Mouse (Mus musculus) stomach, embryonic 15.5 days (tissue): ENCODE results near the gene Dock2. TPM values are rescaled to one million over a fixed set of nuclear protein-coding genes. Genes with fewer than 3 reads are reported as not detected.
"Not testable (repeated sequence)": the region's sequence is repeated elsewhere in the genome, so short reads cannot be mapped to it uniquely, and the experiment has no call there.

Experiments used
- ATAC-seq: fragments of 200-750 bp; cut with Nextera tagmentation; 2 replicates; pipeline ENCODE4 v1.8.0; 2017; ENCODE audit warnings: low read depth, moderate number of reproducible peaks, moderate TSS enrichment; ENCODE audit not compliant: insufficient read depth, low FRiP score
- H3K27ac ChIP-seq: fragments of 300-500 bp; sonication (generic); 2 replicates; pipeline ENCODE4 v1.5.1; 2015; ENCODE audit warnings: mild to moderate bottlenecking, inconsistent platforms
- H3K27me3 ChIP-seq: fragments of 300-500 bp; sonication (generic); replicated peaks from 2 replicates; pipeline ENCODE4 v1.6.1; 2015; ENCODE audit warnings: inconsistent platforms
- H3K36me3 ChIP-seq: fragments of 300-500 bp; sonication (generic); 2 replicates; pipeline ENCODE4 v1.6.1; 2015; ENCODE audit warnings: inconsistent platforms
- H3K4me1 ChIP-seq: fragments of 300-500 bp; sonication (generic); 2 replicates; pipeline ENCODE4 v1.6.1; 2015; ENCODE audit warnings: inconsistent platforms
- H3K4me2 ChIP-seq: fragments of 300-500 bp; sonication (generic); 2 replicates; pipeline ENCODE4 v1.6.1; 2015; ENCODE audit warnings: mild to moderate bottlenecking, inconsistent platforms
- H3K4me3 ChIP-seq: fragments of 300-500 bp; sonication (generic); replicated peaks from 2 replicates; pipeline ENCODE4 v1.5.1; 2015; ENCODE audit warnings: inconsistent platforms
- H3K9ac ChIP-seq: fragments of 300-500 bp; sonication (generic); 2 replicates; pipeline ENCODE4 v1.6.1; 2015; ENCODE audit warnings: inconsistent platforms
- H3K9me3 ChIP-seq: fragments of 300-500 bp; sonication (generic); 2 replicates; pipeline ENCODE4 v1.6.1; 2016; ENCODE audit warnings: inconsistent platforms
- WGBS: fragments of 180-500 bp; shearing (Covaris S2); methylation state at CpG from one replicate; pipeline ENCODE4 v1.1.7; 2015; 5-methylcytosine and 5-hydroxymethylcytosine counted together
- polyA plus RNA-seq: library from polyadenylated mRNA; unstranded; fragments of >200 nt; fragmentation: Nextera tagmentation; extraction: Ambion mirVana; gene quantifications from 2 replicates; pipeline ENCODE4 v1.2.1, GENCODE M21; 2015

Gene Dock2
- polyA plus RNA-seq, 1 experiment from 2014 or later, result 2.4 TPM

DNA sequence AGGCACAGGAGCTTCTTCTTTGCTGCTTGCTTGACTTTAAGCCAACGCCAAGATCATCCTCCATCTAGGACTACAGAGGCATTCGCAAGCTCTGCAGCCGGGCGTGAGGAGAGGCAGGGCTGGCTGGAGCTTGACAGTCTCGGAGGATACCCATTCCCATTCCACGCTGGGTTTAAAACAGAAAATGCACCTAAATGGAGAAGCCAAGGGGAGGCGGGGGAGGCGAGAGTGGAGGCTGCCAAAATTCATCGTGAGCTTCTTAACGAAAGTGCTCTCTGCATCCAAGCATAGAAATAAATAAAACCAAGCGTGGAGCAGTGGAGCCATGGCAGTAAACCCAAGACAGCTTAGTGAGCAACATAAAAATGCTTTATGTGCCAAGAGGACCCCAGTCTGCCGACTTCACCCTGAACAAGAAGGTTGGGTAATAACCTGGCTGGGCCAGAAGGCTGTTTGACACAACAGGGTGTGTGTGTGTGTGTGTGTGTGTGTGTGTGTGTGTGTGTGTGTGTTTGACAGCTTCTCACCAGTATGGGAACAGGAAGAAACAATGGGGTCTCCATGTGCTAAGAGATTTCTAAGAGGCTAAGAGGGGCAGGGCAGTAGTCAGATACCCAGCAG lies 524.7 kb downstream of the Dock2 start:
- Histone ChIP-seq H3K27ac (no peak overlapping the region), H3K9me3 (no peaks in the 10 kb centered on the region), H3K9ac (no peak overlapping the region), H3K4me3 (no peak overlapping the region), H3K4me1 (no peaks in the 10 kb centered on the region), H3K36me3 (no peaks in the 10 kb centered on the region), H3K27me3 (no peaks in the 10 kb centered on the region), H3K4me2 (no peak overlapping the region)
- 79% methylated on average over 12 of the region's 12 CpGs for WGBS
- no peak for ATAC-seq

DNA sequence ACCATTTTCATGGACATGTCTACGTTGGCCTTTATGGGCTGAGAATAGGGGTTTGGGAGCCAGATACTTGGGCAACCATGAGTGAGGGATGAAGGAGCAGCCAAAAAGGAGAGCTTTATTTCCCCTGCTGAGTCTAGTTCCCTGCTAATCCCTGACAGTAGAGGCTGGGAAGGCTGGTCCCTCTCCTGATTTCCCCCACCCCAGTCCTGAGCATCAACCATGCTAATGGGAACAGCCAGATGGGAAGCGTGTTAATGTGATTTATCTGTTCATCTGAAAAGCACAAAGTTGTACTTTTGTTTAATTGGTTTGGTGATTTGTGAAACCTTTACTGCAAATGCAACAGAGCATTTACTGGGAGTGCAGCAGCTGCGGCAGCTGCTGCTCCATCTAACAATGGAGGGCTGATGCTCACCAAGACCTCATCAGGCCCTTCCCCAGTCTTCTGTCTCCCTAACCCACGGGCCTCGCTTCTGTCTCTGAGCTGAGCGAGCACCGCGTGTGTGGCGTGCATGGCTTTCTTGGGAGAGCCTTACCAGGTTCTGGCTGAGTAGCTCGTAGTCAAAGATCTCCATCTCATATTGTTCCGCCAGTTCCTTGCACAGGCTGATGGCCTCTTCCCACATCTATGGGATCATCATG lies 526.0 kb downstream of the Dock2 start:
- Histone ChIP-seq H3K4me3 (no peak overlapping the region), H3K36me3 (no peaks in the 10 kb centered on the region), H3K4me2 (no peak overlapping the region), H3K27me3 (no peaks in the 10 kb centered on the region), H3K9me3 (no peaks in the 10 kb centered on the region), H3K9ac (no peak overlapping the region), H3K27ac (no peak overlapping the region), H3K4me1 (no peaks in the 10 kb centered on the region)
- ATAC-seq, result no peak
- 83% methylated on average over 11 of the region's 11 CpGs for WGBS

DNA sequence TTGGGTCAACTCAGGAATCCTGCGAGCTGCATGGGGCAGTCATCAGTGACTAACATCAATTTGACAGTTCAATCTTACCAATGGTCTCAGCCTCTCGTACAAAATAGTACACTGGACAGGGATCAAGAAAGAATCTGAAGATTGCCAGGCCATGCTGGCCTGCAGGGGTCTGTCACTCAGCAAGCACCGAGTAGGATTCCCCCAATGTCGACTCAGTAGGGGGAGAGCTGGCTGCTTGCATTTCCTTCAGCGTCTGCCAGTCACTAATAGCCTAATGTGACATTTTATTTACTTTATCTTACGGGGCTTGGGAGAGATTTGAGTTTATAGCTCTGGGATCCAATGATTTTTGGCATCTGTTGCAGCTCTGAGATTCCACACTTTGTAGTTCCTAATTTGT lies 540.7 kb downstream of the Dock2 start:
- 26% methylated on average over 6 of the region's 6 CpGs for WGBS
- H3K27ac ChIP-seq, result no peak overlapping the region
- no peaks in the 10 kb centered on the region for H3K4me1 ChIP-seq
- ATAC-seq, result no peak
- H3K36me3 ChIP-seq, result no peaks in the 10 kb centered on the region
- no peak overlapping the region for H3K9ac ChIP-seq
- H3K4me3 ChIP-seq, result no peak overlapping the region
- H3K27me3 ChIP-seq, result no peaks in the 10 kb centered on the region
- no peak overlapping the region for H3K4me2 ChIP-seq
- no peaks in the 10 kb centered on the region for H3K9me3 ChIP-seq

DNA sequence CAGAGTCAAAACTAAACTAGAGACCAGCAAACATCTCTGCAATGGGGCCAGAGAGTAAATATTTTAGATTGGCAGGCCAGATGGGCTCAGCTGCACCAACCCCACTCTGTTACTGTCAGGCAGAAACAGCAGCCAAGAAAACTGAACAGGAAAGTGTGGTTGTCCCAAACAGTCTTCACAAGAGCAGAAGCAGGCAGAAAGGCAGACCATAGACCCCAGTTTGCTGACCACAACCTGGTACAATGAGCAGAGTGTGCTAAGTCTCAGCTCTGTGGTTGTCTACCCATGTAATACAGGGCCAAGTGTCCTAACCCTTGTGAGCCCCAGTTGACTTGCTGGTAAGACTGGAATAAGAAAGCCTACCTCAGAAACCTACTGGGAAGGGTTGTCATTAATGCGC lies 543.4 kb downstream of the Dock2 start:
- H3K4me2 ChIP-seq, result no peak overlapping the region
- H3K27me3 ChIP-seq, result no peaks in the 10 kb centered on the region
- no peaks in the 10 kb centered on the region for H3K36me3 ChIP-seq
- ATAC-seq, result no peak
- WGBS, result 89% methylated on average over 1 of the region's 1 CpGs
- H3K9me3 ChIP-seq, result no peaks in the 10 kb centered on the region
- no peaks in the 10 kb centered on the region for H3K4me1 ChIP-seq
- H3K4me3 ChIP-seq, result no peak overlapping the region
- H3K9ac ChIP-seq, result no peak overlapping the region
- H3K27ac ChIP-seq, result no peak overlapping the region

DNA sequence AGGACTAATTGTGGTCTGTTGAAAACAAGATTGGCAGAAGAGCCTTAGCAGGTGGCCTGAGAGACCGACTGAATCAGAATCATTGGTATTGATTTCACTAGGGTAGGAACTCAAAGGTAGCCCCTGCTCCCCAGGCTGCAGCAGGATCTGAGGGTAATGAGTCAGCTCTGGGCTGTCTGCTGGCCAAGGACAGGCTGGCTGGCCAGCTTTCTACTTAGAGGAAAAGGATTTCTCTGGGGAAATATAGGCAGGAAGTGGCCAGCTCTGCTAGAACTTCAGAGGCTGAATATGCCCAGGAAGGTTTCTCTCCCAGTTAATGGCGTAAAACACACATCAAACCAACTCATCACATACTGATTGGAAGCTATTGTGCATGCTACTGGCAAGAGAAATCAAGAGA lies 544.0 kb downstream of the Dock2 start:
- Histone ChIP-seq H3K4me3 (no peak overlapping the region), H3K4me1 (no peaks in the 10 kb centered on the region), H3K9ac (no peak overlapping the region), H3K27me3 (no peaks in the 10 kb centered on the region), H3K9me3 (no peaks in the 10 kb centered on the region), H3K4me2 (no peak overlapping the region), H3K36me3 (no peaks in the 10 kb centered on the region), H3K27ac (no peak overlapping the region)
- ATAC-seq, result no peak
- WGBS, result 73% methylated on average over 2 of the region's 2 CpGs

DNA sequence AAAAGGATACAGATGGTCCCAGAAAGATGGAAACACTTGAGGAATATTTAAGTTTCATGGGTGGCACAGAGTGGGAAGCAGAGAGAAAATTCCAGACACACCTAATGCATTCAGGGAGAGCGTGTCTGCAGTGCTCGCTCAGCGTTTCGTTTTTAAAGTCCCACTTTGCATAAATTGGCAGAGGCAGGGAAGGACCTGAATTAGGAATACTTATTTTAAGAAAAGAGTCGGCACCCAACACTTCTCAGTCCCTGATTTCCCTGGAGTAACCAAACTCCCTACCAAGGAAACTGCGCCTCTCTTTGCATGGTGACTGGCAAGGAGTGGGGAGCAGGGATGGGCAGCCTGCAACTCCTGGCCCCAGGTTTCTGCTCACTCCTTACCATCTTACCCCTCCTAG lies 546.8 kb downstream of the Dock2 start:
- Histone ChIP-seq H3K9me3 (no peaks in the 10 kb centered on the region), H3K4me2 (no peak overlapping the region), H3K27ac (no peak overlapping the region), H3K36me3 (no peaks in the 10 kb centered on the region), H3K4me3 (no peak overlapping the region), H3K9ac (no peak overlapping the region), H3K4me1 (no peaks in the 10 kb centered on the region), H3K27me3 (no peaks in the 10 kb centered on the region)
- 82% methylated on average over 6 of the region's 6 CpGs for WGBS
- ATAC-seq, result no peak

DNA sequence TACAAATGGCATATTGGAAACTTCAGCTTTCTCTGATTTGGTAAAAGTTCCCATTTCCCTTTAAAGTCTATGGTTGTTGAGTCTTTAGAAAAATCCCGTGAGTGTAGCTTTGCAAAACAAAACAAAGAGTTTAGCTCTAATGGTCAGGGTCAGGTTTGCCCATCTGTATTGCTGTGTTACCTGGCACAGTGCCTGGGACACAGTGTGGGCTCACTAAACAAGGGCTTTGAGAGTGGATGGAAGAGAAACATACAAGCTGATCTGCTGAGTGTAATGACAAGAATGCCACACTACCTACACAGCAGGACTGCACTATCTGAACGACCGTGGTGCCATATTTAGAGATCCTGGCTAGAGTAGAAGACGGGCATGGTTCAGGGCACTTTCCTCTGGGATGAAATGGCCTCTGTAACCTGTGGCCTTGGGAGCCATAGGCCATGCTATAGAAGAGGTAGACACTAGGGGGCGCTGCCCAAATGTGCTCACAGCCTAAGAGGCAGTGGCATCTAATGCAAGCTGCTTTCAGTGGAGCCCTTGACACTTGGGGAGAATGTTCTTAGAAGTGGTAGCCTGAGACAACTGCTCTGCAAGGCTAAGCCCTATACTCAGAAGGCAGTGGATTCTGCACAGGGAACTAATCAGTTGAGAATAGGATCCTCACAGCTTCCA lies 547.5 kb downstream of the Dock2 start:
- H3K4me2 ChIP-seq, result no peak overlapping the region
- H3K4me3 ChIP-seq, result no peak overlapping the region
- no peak for ATAC-seq
- no peaks in the 10 kb centered on the region for H3K36me3 ChIP-seq
- 43% methylated on average over 5 of the region's 5 CpGs for WGBS
- H3K9ac ChIP-seq, result no peak overlapping the region
- H3K27ac ChIP-seq, result no peak overlapping the region
- H3K9me3 ChIP-seq, result no peaks in the 10 kb centered on the region
- no peaks in the 10 kb centered on the region for H3K27me3 ChIP-seq
- no peaks in the 10 kb centered on the region for H3K4me1 ChIP-seq

DNA sequence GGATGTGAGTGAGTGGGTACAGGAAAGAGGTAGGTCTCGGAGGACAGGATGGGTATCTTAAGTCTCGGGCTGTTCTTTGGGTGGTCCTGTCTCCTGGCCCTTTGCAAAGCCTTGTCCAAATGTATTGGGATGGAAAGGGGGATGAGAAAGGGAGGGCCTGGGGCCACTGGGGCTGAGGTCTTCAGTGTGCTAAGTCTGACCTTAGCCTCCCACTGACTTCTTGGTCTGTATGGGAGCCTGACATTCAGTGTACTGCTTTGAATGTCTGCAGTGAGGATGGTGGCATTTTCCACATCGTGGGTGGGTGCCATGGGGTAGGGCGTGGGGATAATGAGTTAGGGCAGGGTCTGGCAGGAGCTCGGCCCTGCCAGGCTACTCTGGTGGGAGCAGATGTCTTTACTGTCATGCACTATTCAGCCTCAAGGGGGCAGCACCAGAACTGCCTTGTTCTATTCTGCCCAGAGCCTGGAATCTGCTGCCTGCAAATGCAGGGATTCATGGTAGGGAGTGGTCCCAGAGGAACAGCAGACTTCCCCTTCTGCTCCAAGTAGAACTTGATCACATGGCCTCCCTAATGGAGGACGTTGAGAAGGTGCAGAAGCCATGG lies 554.8 kb downstream of the Dock2 start:
- 0 out of 2 replicates have a peak, but pooled peaks have one; percentile 56 for ATAC-seq

DNA sequence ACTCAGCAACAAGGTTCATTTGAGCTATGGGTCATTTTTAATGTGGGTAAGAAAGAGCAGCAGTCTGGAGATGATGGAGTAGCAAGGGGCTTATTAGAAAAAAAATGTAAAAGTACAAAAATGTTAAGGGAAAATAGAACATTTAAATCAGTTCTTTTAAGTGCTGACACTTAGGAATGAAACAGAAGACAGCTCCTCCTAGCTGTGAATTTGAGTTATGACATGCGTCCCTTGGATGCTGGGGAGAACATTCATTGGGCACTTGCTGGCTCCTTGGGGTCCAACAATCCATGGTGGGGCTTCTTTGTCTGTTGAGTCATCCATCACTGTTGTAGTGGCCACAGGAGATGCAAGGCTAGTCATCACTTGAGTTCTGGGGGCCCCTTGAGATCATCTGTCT lies 556.5 kb downstream of the Dock2 start:
- Histone ChIP-seq H3K4me3 (no peak overlapping the region), H3K4me2 (no peak overlapping the region), H3K9me3 (no peaks in the 10 kb centered on the region), H3K4me1 (no peaks in the 10 kb centered on the region), H3K9ac (no peak overlapping the region), H3K27me3 (no peaks in the 10 kb centered on the region), H3K27ac (no peak overlapping the region), H3K36me3 (no peaks in the 10 kb centered on the region)
- WGBS, result 32% methylated on average over 1 of the region's 1 CpGs
- ATAC-seq, result no peak

More for the DNA sequence above, 554.8 kb downstream of the Dock2 start:
- Histone ChIP-seq H3K4me2 (no peak overlapping the region), H3K4me3 (no peak overlapping the region), H3K36me3 (no peaks in the 10 kb centered on the region), H3K9me3 (no peaks in the 10 kb centered on the region), H3K9ac (no peak overlapping the region), H3K4me1 (no peaks in the 10 kb centered on the region), H3K27me3 (no peaks in the 10 kb centered on the region), H3K27ac (no peak overlapping the region)
- 41% methylated on average over 6 of the region's 6 CpGs for WGBS

DNA sequence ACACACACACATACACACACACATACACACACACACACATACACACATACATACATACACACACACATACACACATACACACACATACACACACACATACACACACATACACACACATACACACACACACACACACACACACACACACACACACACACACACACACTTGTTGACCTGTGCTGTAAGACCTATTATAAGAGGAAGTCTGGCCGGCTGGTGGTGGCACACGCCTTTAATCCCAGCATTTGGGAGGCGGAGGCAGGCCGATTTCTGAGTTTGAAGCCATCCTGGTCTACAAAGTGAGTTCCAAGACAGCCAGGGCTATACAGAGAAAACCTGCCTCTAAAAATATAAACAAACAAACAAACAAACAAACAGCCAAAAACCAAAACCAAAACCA lies 563.1 kb downstream of the Dock2 start:
- ATAC-seq, H3K27me3 ChIP-seq, H3K9me3 ChIP-seq, H3K9ac ChIP-seq, H3K36me3 ChIP-seq, H3K27ac ChIP-seq, H3K4me2 ChIP-seq, H3K4me3 ChIP-seq, H3K4me1 ChIP-seq: not testable (repeated sequence)
- WGBS, result 83% methylated on average over 4 of the region's 4 CpGs

DNA sequence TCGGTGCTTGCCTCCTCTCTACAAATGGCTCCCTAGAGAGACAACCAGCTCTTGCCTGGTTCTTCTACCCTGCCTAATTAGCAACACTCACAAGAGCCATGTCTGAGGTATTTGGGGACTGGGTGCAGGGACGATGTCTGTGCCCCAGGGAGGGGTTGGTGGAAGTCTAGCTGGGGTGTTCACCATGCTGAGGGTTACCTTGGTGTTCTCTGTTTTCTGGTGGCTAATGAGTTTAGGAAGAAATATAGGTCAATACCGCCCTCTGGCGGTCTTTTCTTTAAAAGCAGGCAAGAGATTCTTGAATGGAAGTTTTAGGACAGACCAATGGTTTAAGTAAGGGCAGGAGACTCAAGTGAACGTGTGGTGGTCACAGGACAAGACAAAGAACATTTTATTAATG lies 570.8 kb downstream of the Dock2 start:
- Histone ChIP-seq H3K4me1 (no peaks in the 10 kb centered on the region), H3K27me3 (no peaks in the 10 kb centered on the region), H3K4me2 (no peak overlapping the region), H3K9me3 (no peaks in the 10 kb centered on the region), H3K27ac (no peak overlapping the region), H3K9ac (no peak overlapping the region), H3K36me3 (no peaks in the 10 kb centered on the region), H3K4me3 (no peak overlapping the region)
- ATAC-seq, result no peak
- WGBS, result 21% methylated on average over 5 of the region's 5 CpGs

DNA sequence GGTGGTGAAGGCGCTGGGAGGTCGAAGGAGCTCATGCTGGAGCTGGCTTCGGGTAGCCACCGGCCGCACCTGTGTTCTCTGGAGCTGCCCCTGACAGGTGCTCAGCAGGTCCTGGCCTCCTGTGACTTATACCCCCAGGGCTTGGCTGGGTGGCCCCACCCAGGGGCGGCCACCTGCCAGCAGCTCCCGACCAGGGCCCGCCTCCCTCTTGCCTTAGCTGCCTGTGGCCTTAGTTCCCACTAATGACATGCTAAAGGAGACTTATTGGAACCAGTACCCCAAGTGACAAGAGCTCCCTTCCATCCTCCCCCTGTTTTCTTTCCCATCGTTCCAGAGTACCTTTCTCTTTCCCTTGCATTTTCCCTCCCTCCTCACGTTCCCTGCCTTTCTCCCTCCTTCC lies 575.7 kb downstream of the Dock2 start, which contains the start of gene Foxi1:
Gene Foxi1, minus strand, starts transcription at position 101 of the 400 bp plus-strand sequence.
- H3K4me3 ChIP-seq, result no peak within 1 kb of the TSS
- H3K27me3 ChIP-seq, result no peaks in the 10 kb centered on the region
- H3K27ac ChIP-seq, result no peak within 1 kb of the TSS
- H3K9ac ChIP-seq, result no peak within 1 kb of the TSS
- no peaks in the 10 kb centered on the region for H3K9me3 ChIP-seq
- no peak within 1 kb of the TSS for H3K4me2 ChIP-seq
- H3K36me3 ChIP-seq, result no peaks in the 10 kb centered on the region
- 73% methylated on average over 10 of the region's 10 CpGs for WGBS
- no peak for ATAC-seq
- H3K4me1 ChIP-seq, result no peaks in the 10 kb centered on the region
